Mouse (Mus musculus) lung, embryonic 14.5 days (tissue): ENCODE results near the gene Nup54. TPM values are rescaled to one million over a fixed set of nuclear protein-coding genes. Genes with fewer than 3 reads are reported as not detected.

Experiments used
- ATAC-seq: fragments of 200-750 bp; cut with Nextera tagmentation; 2 replicates; pipeline ENCODE4 v1.8.0; 2017; ENCODE audit warnings: mild to moderate bottlenecking, moderate TSS enrichment, moderate library complexity; ENCODE audit not compliant: insufficient read depth
- DNase-seq: peaks from one replicate; pipeline ENCODE4 v3.0.0-alpha.2; 2015
- H3K27ac ChIP-seq: fragments of 300-500 bp; sonication (generic); 2 replicates; pipeline ENCODE4 v1.5.1; 2014; ENCODE audit warnings: low read depth, mild to moderate bottlenecking, moderate library complexity
- H3K27me3 ChIP-seq: fragments of 300-500 bp; sonication (generic); 2 replicates; pipeline ENCODE4 v1.6.1; 2014; ENCODE audit warnings: low read length, control low read depth; ENCODE audit not compliant: insufficient read depth
- H3K36me3 ChIP-seq: fragments of 300-500 bp; sonication (generic); 2 replicates; pipeline ENCODE4 v1.6.1; 2014; ENCODE audit warnings: control low read depth; ENCODE audit not compliant: insufficient read depth
- H3K4me1 ChIP-seq: fragments of 300-500 bp; sonication (generic); 2 replicates; pipeline ENCODE4 v1.6.1; 2014; ENCODE audit warnings: antibody characterized with exemption, control low read depth; ENCODE audit not compliant: insufficient read depth
- H3K4me2 ChIP-seq: fragments of 300-500 bp; sonication (generic); 2 replicates; pipeline ENCODE4 v1.6.1; 2014; ENCODE audit warnings: mild to moderate bottlenecking
- H3K4me3 ChIP-seq: fragments of 300-500 bp; sonication (generic); 2 replicates; pipeline ENCODE4 v1.5.1; 2014; ENCODE audit warnings: low read depth, low read length
- H3K9ac ChIP-seq: fragments of 300-500 bp; sonication (generic); 2 replicates; pipeline ENCODE4 v1.6.1; 2014
- H3K9me3 ChIP-seq: fragments of 300-500 bp; sonication (generic); 2 replicates; pipeline ENCODE4 v1.6.1; 2016; ENCODE audit warnings: low read depth, low read length, control low read depth
- CTCF ChIP-seq: IDR thresholded peaks from 2 replicates; pipeline ENCODE4 v1.5.1; 2016; ENCODE audit warnings: antibody characterized with exemption, low read depth
- WGBS: fragments of 180-500 bp; shearing (Covaris S2); extraction: QIAGEN DNeasy Blood & Tissue Kit; methylation state at CpG from one replicate; pipeline ENCODE4 v1.1.7; 2014; 5-methylcytosine and 5-hydroxymethylcytosine counted together
- polyA plus RNA-seq: library from polyadenylated mRNA; unstranded; fragments of >200 nt; fragmentation: Nextera tagmentation; extraction: Ambion mirVana; gene quantifications from 2 replicates; pipeline ENCODE4 v1.2.1, GENCODE M21; 2014

The Nup54 gene
- polyA plus RNA-seq: 57.8 and 61.9 TPM in 2 replicates

DNA sequence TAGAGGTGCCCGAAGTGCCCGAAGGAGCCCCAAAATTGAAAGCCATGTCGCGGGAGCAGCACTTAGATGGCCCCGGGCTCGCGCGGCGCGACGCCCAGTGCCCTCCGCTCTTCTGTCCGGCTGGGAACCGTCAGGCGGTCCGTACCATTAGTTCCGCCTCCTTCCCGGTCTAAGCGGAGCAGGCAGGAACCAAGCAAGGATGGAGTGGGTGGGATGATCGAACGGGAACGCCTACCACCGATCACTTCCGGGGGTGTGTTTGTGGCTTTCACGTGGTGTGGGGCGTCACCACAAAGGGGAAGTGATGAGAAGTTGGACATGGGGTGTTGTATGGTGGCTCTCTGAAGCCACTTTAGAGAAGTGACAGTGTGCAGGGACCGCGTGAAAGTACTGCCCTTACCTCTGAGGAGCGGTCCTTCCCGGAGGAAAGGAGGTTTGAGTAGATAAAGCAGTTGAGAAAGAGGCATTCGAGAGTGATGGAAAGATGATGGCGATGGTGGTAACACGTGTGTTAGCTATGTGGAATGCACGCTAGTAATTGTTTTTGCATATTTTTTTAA lies at the start of gene Nup54:
Gene Nup54 (minus strand): TSS at position 195 of the 560 bp plus-strand sequence.
- peaks cover 4% of the 10 kb centered on the region for H3K4me1 ChIP-seq
- H3K27me3 ChIP-seq: no peaks in the 10 kb centered on the region
- no peaks in the 10 kb centered on the region for H3K9me3 ChIP-seq
- peak within 1 kb of the TSS; percentile 96 for H3K9ac ChIP-seq
- H3K36me3 ChIP-seq: no peaks in the 10 kb centered on the region
- DNase-seq (peak; percentile 97), ATAC-seq (peak; percentile 100)
- TF ChIP-seq CTCF: no peak
- H3K4me2 ChIP-seq: peak within 1 kb of the TSS; percentile 86
- peak within 1 kb of the TSS; percentile 90 for H3K27ac ChIP-seq
- WGBS: under 1% methylated on average over 34 of the region's 34 CpGs
- peak within 1 kb of the TSS; percentile 97 for H3K4me3 ChIP-seq

DNA sequence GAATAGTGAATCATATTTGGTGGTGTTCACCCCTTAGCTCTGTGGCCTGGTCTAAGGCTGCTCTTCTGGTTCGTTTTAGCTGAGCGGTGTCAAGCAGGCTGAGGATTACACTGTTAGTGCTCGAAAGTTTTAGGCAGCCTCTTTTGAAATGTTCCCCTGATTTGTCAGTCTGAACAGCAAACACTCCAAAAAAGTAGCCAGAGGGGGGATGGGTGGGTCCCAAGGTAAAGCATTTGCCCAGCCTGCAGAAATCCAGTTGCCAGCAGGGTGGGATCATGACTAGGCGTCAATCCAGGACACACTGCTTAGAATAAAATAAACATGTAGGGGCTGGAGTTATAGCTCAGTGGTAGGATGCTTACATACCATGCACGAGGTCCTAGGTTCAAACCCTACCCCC lies 37.8 kb upstream of the Nup54 start:
- DNase-seq (no peak), ATAC-seq (no peak)
- no peak for TF ChIP-seq CTCF
- H3K27me3 ChIP-seq: no peaks in the 10 kb centered on the region
- no peak overlapping the region for H3K4me2 ChIP-seq
- no peaks in the 10 kb centered on the region for H3K9me3 ChIP-seq
- no peaks in the 10 kb centered on the region for H3K36me3 ChIP-seq
- no peak overlapping the region for H3K27ac ChIP-seq
- H3K4me3 ChIP-seq: no peak overlapping the region
- H3K4me1 ChIP-seq: no peaks in the 10 kb centered on the region
- WGBS: 52% methylated on average over 5 of the region's 5 CpGs
- no peak overlapping the region for H3K9ac ChIP-seq

DNA sequence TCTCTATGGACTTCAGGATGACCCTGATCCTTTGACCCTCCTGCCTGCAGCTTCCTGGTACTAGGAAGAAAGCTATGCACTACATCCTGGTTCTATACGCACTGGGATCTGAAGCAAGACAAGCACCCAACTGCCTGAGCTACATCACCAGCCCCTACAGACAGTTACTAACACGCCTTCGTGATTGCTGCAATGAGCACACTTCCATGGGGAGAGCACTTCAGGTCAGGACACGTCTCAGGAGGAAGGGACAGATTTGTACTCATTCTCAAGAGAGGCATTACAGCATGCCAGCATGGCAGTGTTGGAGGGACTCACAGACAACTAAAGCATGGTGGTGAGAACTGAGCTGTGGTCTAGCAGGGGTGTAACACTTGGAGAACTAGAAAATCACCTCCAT lies 36.5 kb upstream of the Nup54 start:
- ATAC-seq (no peak), DNase-seq (no peak)
- Histone ChIP-seq H3K4me2 (no peak overlapping the region), H3K27me3 (no peaks in the 10 kb centered on the region), H3K4me1 (peaks cover 3% of the 10 kb centered on the region; the same call in 1 of the 2 replicates), H3K27ac (no peak overlapping the region), H3K4me3 (no peak overlapping the region), H3K9me3 (no peaks in the 10 kb centered on the region), H3K36me3 (no peaks in the 10 kb centered on the region), H3K9ac (no peak overlapping the region)
- whole genome bisulfite sequencing: 80% methylated on average over 4 of the region's 4 CpGs
- TF ChIP-seq CTCF: no peak

DNA sequence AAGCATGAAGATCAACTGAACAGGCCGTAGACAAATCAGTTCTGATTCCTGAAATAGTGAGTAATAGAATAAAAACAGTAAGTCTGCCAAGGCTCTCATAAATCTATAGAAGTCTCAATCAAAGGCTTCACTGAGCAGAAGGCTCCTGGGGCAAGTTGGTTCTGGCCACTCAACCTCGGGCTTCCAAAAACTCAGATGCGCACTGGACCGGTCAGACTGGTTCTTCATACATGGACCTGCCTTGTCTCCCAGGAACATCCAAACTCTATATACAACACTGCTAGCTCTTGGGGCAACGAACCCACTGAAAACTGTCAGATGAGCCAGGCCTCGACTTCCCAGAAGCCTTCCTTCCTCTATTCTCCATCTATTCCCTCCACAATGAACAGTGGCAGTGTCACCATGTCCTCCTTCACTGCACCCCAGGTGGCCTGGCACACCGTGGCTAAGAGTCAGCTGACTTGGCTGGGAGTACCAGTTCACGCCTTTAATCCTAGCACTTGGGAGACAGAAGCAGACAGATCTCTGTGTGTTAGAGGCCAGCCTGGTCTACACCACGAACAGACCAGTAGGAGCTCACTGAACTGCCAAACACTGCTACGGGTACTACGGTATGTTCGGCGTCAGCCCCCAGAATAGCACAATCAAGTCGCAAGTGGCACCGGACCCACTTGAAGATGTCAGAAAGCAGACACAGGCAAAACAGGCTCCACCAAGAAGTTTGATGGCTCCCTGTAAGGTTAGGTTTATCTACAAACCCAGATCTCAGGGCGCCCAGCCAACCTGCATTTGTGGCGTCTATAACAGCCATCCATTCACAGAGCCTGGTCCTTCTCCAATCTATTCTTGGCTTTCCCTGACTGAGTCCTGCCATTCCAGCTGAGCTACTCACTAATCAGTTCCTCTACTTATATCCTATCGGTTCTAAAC lies 34.4 kb upstream of the Nup54 start:
- Histone ChIP-seq H3K9ac (no peak overlapping the region), H3K27ac (no peak overlapping the region), H3K4me3 (no peak overlapping the region), H3K27me3 (no peaks in the 10 kb centered on the region), H3K4me1 (peaks cover 3% of the 10 kb centered on the region; the same call in 1 of the 2 replicates), H3K9me3 (no peaks in the 10 kb centered on the region), H3K4me2 (no peak overlapping the region), H3K36me3 (no peaks in the 10 kb centered on the region)
- no peak for TF ChIP-seq CTCF
- ATAC-seq: no peak
- DNase-seq: no peak
- WGBS: 89% methylated on average over 18 of the region's 18 CpGs

DNA sequence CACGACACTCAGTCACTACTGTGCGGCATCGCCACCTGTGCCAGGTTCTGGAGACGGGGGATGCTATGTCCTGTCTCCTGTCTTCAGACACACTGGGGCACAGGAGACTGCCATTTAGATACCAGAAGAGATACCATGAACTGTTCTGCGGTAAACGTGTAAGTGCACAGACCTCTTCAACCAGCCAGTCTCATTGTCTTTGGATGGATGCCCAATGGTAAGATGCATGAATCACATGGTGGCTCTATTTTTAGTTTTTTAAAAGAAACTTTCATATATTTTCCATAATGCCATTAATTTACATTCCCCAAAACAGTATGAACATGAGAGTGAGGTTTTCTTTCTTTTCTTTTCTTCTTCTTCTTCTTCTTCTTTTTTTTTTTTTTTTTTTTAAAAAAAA lies 33.2 kb upstream of the Nup54 start:
- 82% methylated on average over 6 of the region's 6 CpGs for WGBS
- Histone ChIP-seq H3K27ac (no peak overlapping the region), H3K4me1 (peaks cover 3% of the 10 kb centered on the region; the same call in 1 of the 2 replicates), H3K27me3 (no peaks in the 10 kb centered on the region), H3K9ac (no peak overlapping the region), H3K9me3 (no peaks in the 10 kb centered on the region), H3K4me3 (no peak overlapping the region), H3K4me2 (no peak overlapping the region), H3K36me3 (no peaks in the 10 kb centered on the region)
- ATAC-seq (no peak), DNase-seq (peak; percentile 38)
- no peak for TF ChIP-seq CTCF

DNA sequence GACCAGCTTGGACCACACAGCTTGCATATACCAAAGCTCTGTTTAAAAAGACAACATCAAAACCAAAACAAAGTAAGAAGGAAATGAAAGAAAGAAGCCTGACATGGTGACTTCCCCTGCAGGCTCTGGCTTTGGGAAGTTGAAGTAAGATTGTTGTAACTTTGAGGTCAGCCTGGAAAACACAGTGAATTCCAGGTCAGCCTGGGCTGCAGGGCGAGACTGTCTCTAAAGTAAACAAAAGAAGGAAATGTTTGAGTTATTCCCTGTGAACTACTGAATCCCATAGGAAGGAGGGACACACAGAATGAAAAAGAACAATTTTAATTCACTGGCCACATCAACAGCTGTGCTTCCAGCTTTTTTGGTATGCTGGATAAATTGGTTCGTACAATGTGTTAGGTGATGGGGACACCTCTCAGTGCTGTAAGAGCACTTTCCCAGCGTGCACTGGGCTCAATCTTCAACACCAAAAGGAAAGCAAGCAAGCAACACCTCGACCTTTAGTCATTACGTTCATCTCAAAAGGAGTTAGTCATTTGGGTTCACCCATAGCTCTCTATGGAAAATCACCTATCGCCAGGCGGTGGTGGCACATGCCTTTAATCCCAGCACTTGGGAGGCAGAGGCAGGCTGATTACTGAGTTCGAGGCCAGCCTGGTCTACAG lies 32.2 kb upstream of the Nup54 start:
- Histone ChIP-seq H3K36me3 (no peaks in the 10 kb centered on the region), H3K9ac (no peak overlapping the region), H3K9me3 (no peaks in the 10 kb centered on the region), H3K4me3 (no peak overlapping the region), H3K27ac (peak overlapping the region; percentile 5; the same call in 1 of the 2 replicates), H3K4me2 (no peak overlapping the region), H3K27me3 (no peaks in the 10 kb centered on the region), H3K4me1 (peaks cover 3% of the 10 kb centered on the region; the same call in 1 of the 2 replicates)
- DNase-seq (peak; percentile 66), ATAC-seq (peak; percentile 59; the same call in 1 of the 2 replicates)
- TF ChIP-seq CTCF: no peak
- 32% methylated on average over 8 of the region's 8 CpGs for WGBS
